ENCODE assay signal across 8 mouse cellular contexts in the genomic region with DNA sequence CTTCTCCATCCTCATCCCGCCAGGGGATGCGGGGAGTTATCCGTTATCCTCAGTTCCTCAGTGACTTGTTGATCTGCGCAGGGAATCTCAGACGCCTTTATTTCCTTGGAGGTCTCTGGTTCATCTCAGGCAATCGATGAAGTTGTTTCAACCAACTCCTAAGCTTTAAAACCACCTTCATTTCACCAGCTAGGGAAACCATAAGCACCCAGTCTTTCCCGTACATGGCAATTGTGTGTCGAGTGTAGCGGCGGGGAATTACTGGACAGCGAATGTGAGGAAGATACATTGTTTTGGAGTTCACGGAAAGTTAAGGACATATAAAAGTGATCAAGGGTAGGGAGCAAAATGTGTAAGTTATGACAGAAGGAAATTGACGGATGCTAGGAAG. TPM values are rescaled to one million over a fixed set of nuclear protein-coding genes. Genes with fewer than 3 reads are reported as not detected.
DNase-seq lines count a peak whose midpoint lies in the region; ATAC-seq lines count a peak whose summit lies in the region.

No protein-coding gene starts in this region.

- ATAC-seq in kidney, embryonic 16.5 days (ENCODE audit: low FRiP score, low TSS enrichment), result no peak
- ATAC-seq in hindbrain, embryonic 14.5 days (ENCODE audit: low FRiP score), result no peak
- no peak for ATAC-seq in midbrain, embryonic 16.5 days

- intact Hi-C loops in left cerebral cortex, postnatal 4 days (cut with DNase I), result loop anchor here (5.0 kb wide), 1 partner anchor 677 kb away; no protein-coding TSS in a partner anchor

- H3K27ac ChIP-seq in kidney, embryonic 16.5 days (ENCODE audit: low read length), result peak overlapping the region; percentile 80
- H3K27ac ChIP-seq in hindbrain, embryonic 14.5 days, result no peak overlapping the region
- no peak overlapping the region for H3K27ac ChIP-seq in midbrain, embryonic 16.5 days (ENCODE audit: low read length)

- H3K4me3 ChIP-seq in kidney, embryonic 16.5 days (ENCODE audit: low read length), result peak overlapping the region; percentile 77
- H3K4me3 ChIP-seq in hindbrain, embryonic 14.5 days (replicated peaks; ENCODE audit: low read length), result peak overlapping the region; percentile 77
- H3K4me3 ChIP-seq in midbrain, embryonic 16.5 days (ENCODE audit: low read depth, low read length), result peak overlapping the region; percentile 81

- peak overlapping the region; percentile 85 for H3K9ac ChIP-seq in kidney, embryonic 16.5 days (replicated peaks; ENCODE audit: low read length)
- peak overlapping the region; percentile 61 for H3K9ac ChIP-seq in hindbrain, embryonic 14.5 days
- peak overlapping the region; percentile 58 for H3K9ac ChIP-seq in midbrain, embryonic 16.5 days (ENCODE audit: low read depth, low read length)

- DNase-seq in kidney, adult 8-10 months, result no peak
- DNase-seq in c-Kit-positive CD71-negative TER-119-negative erythroid progenitor cells, embryonic 14.5 days (ENCODE audit: low read depth), result peak; percentile 8
- DNase-seq in hindbrain, embryonic 14.5 days (ENCODE audit: low spot score), result peak; percentile 26
- no peak for DNase-seq in adrenal gland, adult (ENCODE audit: inconsistent age in 2 of 2, low spot score in 1 of 2)
- no peak for DNase-seq in thymus, postnatal 14 days
- DNase-seq in left cerebral cortex, postnatal 4 days, result no peak

- H3K27me3 ChIP-seq in kidney, embryonic 16.5 days (ENCODE audit: insufficient read depth, low read length), result no peaks in the 10 kb centered on the region
- H3K27me3 ChIP-seq in hindbrain, embryonic 14.5 days (ENCODE audit: control insufficient read depth, insufficient read depth, low read length), result no peaks in the 10 kb centered on the region
- H3K27me3 ChIP-seq in midbrain, embryonic 16.5 days (ENCODE audit: control insufficient read depth, insufficient read depth, low read depth, low read length), result no peaks in the 10 kb centered on the region

- peaks cover 10% of the 10 kb centered on the region for H3K4me1 ChIP-seq in kidney, embryonic 16.5 days (ENCODE audit: insufficient read depth, low read length)
- H3K4me1 ChIP-seq in hindbrain, embryonic 14.5 days (replicated peaks; ENCODE audit: control insufficient read depth, insufficient read depth, low read length), result peaks cover 6% of the 10 kb centered on the region
- H3K4me1 ChIP-seq in midbrain, embryonic 16.5 days (ENCODE audit: control insufficient read depth, insufficient read depth, low read length), result peaks cover 12% of the 10 kb centered on the region

- H3K36me3 ChIP-seq in kidney, embryonic 16.5 days (ENCODE audit: insufficient read depth, low read length), result peaks cover 5% of the 10 kb centered on the region; the same call in 1 of the 2 replicates
- no peaks in the 10 kb centered on the region for H3K36me3 ChIP-seq in hindbrain, embryonic 14.5 days (replicated peaks; ENCODE audit: control insufficient read depth, insufficient read depth)
- no peaks in the 10 kb centered on the region for H3K36me3 ChIP-seq in midbrain, embryonic 16.5 days (ENCODE audit: control insufficient read depth, insufficient read depth, low read length)

- peak overlapping the region; percentile 89 for H3K4me2 ChIP-seq in kidney, embryonic 16.5 days (replicated peaks; ENCODE audit: low read depth, low read length)
- H3K4me2 ChIP-seq in hindbrain, embryonic 14.5 days (replicated peaks), result peak overlapping the region; percentile 81
- H3K4me2 ChIP-seq in midbrain, embryonic 16.5 days (ENCODE audit: low read length), result peak overlapping the region; percentile 96

- under 1% methylated on average over 13 of the region's 13 CpGs for WGBS in kidney, embryonic 16.5 days
- WGBS in hindbrain, embryonic 14.5 days, result under 1% methylated on average over 13 of the region's 13 CpGs
- WGBS in midbrain, embryonic 16.5 days, result under 1% methylated on average over 13 of the region's 13 CpGs

- no peaks in the 10 kb centered on the region for H3K9me3 ChIP-seq in kidney, embryonic 16.5 days (ENCODE audit: low read length)
- H3K9me3 ChIP-seq in hindbrain, embryonic 14.5 days (ENCODE audit: control insufficient read depth, low read length), result no peaks in the 10 kb centered on the region
- no peaks in the 10 kb centered on the region for H3K9me3 ChIP-seq in midbrain, embryonic 16.5 days (replicated peaks; ENCODE audit: control insufficient read depth, low read length, poor library complexity, severe bottlenecking)

RNA-seq across cellular contexts. Expression of a gene that starts 0.6 kb away (rescaled TPM):
- 53.8 and 54.0 TPM in 2 replicates for polyA plus RNA-seq in kidney, embryonic 16.5 days (2015; fragmentation: Nextera tagmentation; extraction: Ambion mirVana)
- polyA plus RNA-seq in hindbrain, embryonic 14.5 days (2014; fragmentation: Nextera tagmentation; extraction: Ambion mirVana), result 7.9 and 9.5 TPM in 2 replicates
- polyA plus RNA-seq in midbrain, embryonic 16.5 days (2015; fragmentation: Nextera tagmentation; extraction: Ambion mirVana), result 5.0 and 6.6 TPM in 2 replicates
- 1 to 10 TPM; 3.3 to 4.3 TPM for total RNA-seq in left cerebral cortex, postnatal 4 days (2021)

RNA-seq across cellular contexts. Expression of a gene that starts 30.9 kb away (rescaled TPM):
- polyA plus RNA-seq in kidney, embryonic 16.5 days (2015; fragmentation: Nextera tagmentation; extraction: Ambion mirVana), result 1.5 and 1.7 TPM in 2 replicates
- 6.7 and 9.7 TPM in 2 replicates for polyA plus RNA-seq in hindbrain, embryonic 14.5 days (2014; fragmentation: Nextera tagmentation; extraction: Ambion mirVana)
- polyA plus RNA-seq in midbrain, embryonic 16.5 days (2015; fragmentation: Nextera tagmentation; extraction: Ambion mirVana), result 7.0 and 9.4 TPM in 2 replicates
- 10 to 100 TPM; 13.7 TPM for total RNA-seq in left cerebral cortex, postnatal 4 days (2021)

Comparison
In these comparisons a context has a peak if more than half of its experiments do, and no peak if none do; other contexts are left out.
1. DNase-seq: peak in c-Kit-positive CD71-negative TER-119-negative erythroid progenitor cells, embryonic 14.5 days (single experiment) and hindbrain, embryonic 14.5 days (single experiment); none in kidney, adult 8-10 months (0 of 2), adrenal gland, adult (0 of 2), thymus, postnatal 14 days (single experiment) and left cerebral cortex, postnatal 4 days (single experiment).
2. Peak in every context shown above with its lines, with median percentiles within 50 percentile points of each other: H3K4me2 ChIP-seq, H3K4me3 ChIP-seq and H3K9ac ChIP-seq.